Mouse (Mus musculus) CD8-positive naive resting alpha-beta T cell, adult 57 days (primary cell): Measurements from ENCODE around the gene Rpa2. TPM values are rescaled to one million over a fixed set of nuclear protein-coding genes. Genes with fewer than 3 reads are reported as not detected.

Source experiments
- total RNA-seq: library from RNA; stranded (reverse); gene quantifications from one replicate; pipeline ENCODE4 v1.2.4, GENCODE M21; 2023

Gene Rpa2
- 48.1 TPM for total RNA-seq

GRCm38 (mm10) chr4:132767914-132768876, at the start of gene Rpa2:
Rpa2 (plus strand) TSS chr4:132768332.

GRCm38 (mm10) chr4:132732148-132732684, 35.9 kb upstream of the Rpa2 start, which contains the start of gene Xkr8:
Xkr8 (minus strand) TSS chr4:132732546.

GRCm38 (mm10) chr4:132756974-132757373, 11.2 kb upstream of the Rpa2 start, which contains the start of gene Smpdl3b:
Smpdl3b (minus strand) TSS chr4:132757252.

GRCm38 (mm10) chr4:132796196-132796886, 28.2 kb downstream of the Rpa2 start, which contains the start of gene Themis2:
Themis2 (minus strand) TSS chr4:132796387.

Other genes starting within 250 kb of the Rpa2 start
- 53.3 TPM for gene Atpif1, start 234.7 kb upstream of the Rpa2 start, total RNA-seq
- 99.7 TPM for gene Dnajc8, start 232.8 kb upstream of the Rpa2 start, total RNA-seq
- 0.55 TPM for gene Ptafr, start 204.3 kb upstream of the Rpa2 start, total RNA-seq
- gene Eya3, start 129.3 kb upstream of the Rpa2 start, total RNA-seq = 39.3 TPM
- 2.5 TPM for gene Xkr8, start 35.8 kb upstream of the Rpa2 start, total RNA-seq
- not detected for gene Smpdl3b, start 11.1 kb upstream of the Rpa2 start, total RNA-seq
- gene Themis2, start 28.1 kb downstream of the Rpa2 start, total RNA-seq = 11.8 TPM
- 45.5 TPM for gene Ppp1r8, start 74.8 kb downstream of the Rpa2 start, total RNA-seq
- 15.4 TPM for gene Stx12, start 116.2 kb downstream of the Rpa2 start, total RNA-seq
- 25.2 TPM for gene Fam76a, start 154.2 kb downstream of the Rpa2 start, total RNA-seq
- gene Fgr, start 205.8 kb downstream of the Rpa2 start, total RNA-seq = 5.6 TPM
- 75.6 TPM for gene Ahdc1, start 242.9 kb downstream of the Rpa2 start, total RNA-seq